Mouse (Mus musculus) erythroblast, embryonic 14.5 days (primary cell): ENCODE measurements around the gene Map1lc3a. TPM values are rescaled to one million over a fixed set of nuclear protein-coding genes. Genes with fewer than 3 reads are reported as not detected.

Experiments used
- H3K27me3 ChIP-seq: 2 replicates; pipeline ENCODE4 v1.6.1; 2012; ENCODE audit warnings: inconsistent platforms; ENCODE audit not compliant: control insufficient read depth
- H3K36me3 ChIP-seq: 2 replicates; pipeline ENCODE4 v1.6.1; 2012; ENCODE audit warnings: mild to moderate bottlenecking, inconsistent platforms; ENCODE audit not compliant: control insufficient read depth
- H3K4me1 ChIP-seq: 2 replicates; pipeline ENCODE4 v1.6.1; 2012; ENCODE audit warnings: inconsistent platforms; ENCODE audit not compliant: control insufficient read depth
- H3K4me3 ChIP-seq: replicated peaks from 2 replicates; pipeline ENCODE3; 2012; ENCODE audit warnings: moderate library complexity, mild to moderate bottlenecking, inconsistent platforms
- H3K9me3 ChIP-seq: 2 replicates; pipeline ENCODE4 v1.6.1; 2012; ENCODE audit warnings: low read length, inconsistent platforms, mixed read lengths; ENCODE audit not compliant: control insufficient read depth
- GATA1 ChIP-seq: IDR thresholded peaks from 2 replicates; pipeline ENCODE4 v1.6.1; 2012; ENCODE audit warnings: low read length, inconsistent platforms, mixed read lengths
- TAL1 ChIP-seq: IDR thresholded peaks from 3 replicates; pipeline ENCODE4 v1.6.1; 2012; ENCODE audit warnings: low read length, inconsistent platforms, mixed read lengths
- polyA plus RNA-seq: library from polyadenylated mRNA; stranded (reverse); fragments of >175 nt; gene quantifications from 2 replicates; pipeline ENCODE4 v1.2.3, GENCODE M21; 2012

Map1lc3a gene
- polyA plus RNA-seq, 1 experiment, result 7.8 TPM

DNA sequence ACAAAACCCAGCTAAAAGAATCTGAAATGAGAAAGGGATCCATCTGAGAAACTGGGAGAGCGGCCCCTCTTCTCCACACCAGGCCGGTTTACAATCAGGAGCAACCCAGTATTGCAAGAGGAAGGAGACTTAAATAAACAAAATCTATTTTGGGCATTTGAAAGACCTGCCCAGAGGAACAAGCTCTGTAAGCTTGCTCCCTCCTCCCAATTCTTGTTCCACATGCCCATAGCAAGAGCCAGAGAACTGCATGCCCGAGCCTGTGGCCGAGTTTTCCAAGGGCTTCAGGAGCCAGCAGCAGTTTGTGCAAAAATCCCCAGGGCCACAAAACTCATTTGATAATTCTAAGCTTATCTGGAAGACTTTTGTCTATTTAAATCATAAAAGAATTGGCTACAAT is 23.5 kb downstream of the Map1lc3a start:
- TF ChIP-seq GATA1 (no peak), TAL1 (no peak)
- no peaks in the 10 kb centered on the region for H3K4me1 ChIP-seq
- no peaks in the 10 kb centered on the region for H3K9me3 ChIP-seq
- H3K27me3 ChIP-seq, result no peaks in the 10 kb centered on the region
- H3K4me3 ChIP-seq, result no peak overlapping the region
- H3K36me3 ChIP-seq, result peaks cover 43% of the 10 kb centered on the region

DNA sequence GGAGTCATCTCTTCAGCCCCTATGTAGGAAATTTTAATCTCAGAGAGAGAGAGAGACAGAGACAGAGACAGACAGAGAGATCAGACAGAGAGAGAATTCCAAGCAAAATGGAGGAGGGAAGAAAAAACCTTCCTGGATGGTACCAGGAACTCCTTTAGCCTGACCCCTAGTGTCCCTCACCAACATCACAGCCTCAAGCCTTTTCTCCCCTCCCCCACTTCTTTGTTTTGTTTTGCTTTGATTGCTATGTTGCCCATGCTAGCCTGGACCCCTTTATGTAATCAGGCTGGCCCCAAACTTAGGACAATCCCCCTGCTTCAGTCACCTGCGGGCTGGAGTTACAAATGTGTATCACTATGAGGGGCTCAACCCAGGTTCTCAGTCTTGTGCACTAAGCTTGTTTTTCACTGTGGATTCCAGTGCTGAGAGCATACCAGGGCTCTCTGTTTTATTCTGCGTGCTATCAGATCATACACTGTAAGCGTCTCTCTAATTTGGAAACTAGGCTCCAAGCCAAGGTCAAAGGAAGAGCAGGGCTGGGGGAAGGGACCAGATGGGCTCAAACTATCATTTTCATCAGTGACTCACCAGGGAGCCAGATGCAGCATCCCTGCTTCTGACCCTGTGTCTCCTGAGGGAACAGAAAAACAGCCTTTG is 33.0 kb downstream of the Map1lc3a start:
- TF ChIP-seq TAL1, result no peak
- TF ChIP-seq GATA1, result no peak
- Histone ChIP-seq H3K36me3 (peaks cover 16% of the 10 kb centered on the region), H3K9me3 (no peaks in the 10 kb centered on the region), H3K4me3 (no peak overlapping the region), H3K4me1 (no peaks in the 10 kb centered on the region), H3K27me3 (no peaks in the 10 kb centered on the region)

DNA sequence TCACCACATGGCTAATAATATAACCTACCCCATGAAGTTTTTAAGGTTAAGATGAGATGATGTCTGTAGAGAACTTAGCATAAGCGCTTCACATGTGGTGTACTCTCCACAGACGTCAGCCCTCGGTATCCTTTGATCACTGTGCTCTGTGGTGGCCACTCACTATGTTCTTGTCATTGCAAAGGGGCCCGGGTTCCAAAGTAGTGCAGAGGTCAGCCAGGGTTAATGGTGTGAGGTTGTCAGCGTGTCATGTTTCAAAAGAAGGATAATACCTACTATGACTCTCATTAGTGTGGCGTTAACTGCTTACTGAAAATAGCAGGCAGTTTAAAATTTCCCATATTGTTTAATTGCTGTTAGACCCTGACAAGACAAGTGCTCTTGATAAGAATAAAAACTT is 37.6 kb downstream of the Map1lc3a start:
- Histone ChIP-seq H3K36me3 (peaks cover 20% of the 10 kb centered on the region), H3K27me3 (no peaks in the 10 kb centered on the region), H3K9me3 (no peaks in the 10 kb centered on the region), H3K4me3 (no peak overlapping the region), H3K4me1 (no peaks in the 10 kb centered on the region)
- no peak for TF ChIP-seq TAL1
- TF ChIP-seq GATA1, result no peak

DNA sequence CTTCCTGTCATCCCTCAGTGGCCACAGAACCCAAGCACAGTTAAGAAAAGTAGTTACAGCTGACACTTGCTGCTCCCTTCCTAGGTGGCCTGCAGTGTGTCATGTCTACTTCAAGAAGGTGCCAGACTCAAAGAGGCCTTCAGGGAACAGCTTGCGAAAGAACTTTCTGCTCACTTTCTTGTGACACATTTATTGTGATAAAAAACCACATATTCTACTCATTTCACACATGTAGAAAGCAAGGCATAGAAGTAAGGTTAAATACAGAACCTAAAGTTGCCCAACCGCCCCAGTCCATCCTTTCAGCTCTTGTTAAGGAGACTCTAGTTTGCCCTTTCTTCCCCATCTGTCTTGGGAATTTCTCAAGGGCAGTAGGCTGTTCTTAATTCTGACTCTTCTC is 42.5 kb downstream of the Map1lc3a start:
- TF ChIP-seq GATA1, result no peak
- TF ChIP-seq TAL1, result no peak
- H3K4me3 ChIP-seq, result no peak overlapping the region
- no peaks in the 10 kb centered on the region for H3K9me3 ChIP-seq
- H3K27me3 ChIP-seq, result no peaks in the 10 kb centered on the region
- no peaks in the 10 kb centered on the region for H3K4me1 ChIP-seq
- H3K36me3 ChIP-seq, result peaks cover 10% of the 10 kb centered on the region

DNA sequence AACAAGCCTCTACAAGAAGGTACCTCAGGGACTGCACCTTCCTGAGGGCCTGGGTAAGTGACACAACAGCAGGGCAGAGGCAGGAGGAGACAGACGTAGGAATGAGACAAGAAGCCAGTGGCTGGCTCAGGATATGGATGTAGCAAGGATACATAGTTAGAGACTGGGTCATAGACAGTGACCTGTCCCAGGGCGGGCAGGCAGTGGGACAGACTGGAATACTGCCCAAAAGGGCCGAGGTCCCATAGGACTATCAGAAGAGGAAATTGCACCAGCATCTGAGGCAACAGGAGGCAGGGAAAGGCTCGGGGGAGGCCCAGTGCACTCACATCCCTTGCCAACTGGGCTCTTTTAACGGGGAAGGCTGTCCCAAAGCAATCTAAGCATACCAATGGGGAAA is 44.5 kb downstream of the Map1lc3a start:
- TF ChIP-seq TAL1 (no peak), GATA1 (no peak)
- no peaks in the 10 kb centered on the region for H3K4me1 ChIP-seq

DNA sequence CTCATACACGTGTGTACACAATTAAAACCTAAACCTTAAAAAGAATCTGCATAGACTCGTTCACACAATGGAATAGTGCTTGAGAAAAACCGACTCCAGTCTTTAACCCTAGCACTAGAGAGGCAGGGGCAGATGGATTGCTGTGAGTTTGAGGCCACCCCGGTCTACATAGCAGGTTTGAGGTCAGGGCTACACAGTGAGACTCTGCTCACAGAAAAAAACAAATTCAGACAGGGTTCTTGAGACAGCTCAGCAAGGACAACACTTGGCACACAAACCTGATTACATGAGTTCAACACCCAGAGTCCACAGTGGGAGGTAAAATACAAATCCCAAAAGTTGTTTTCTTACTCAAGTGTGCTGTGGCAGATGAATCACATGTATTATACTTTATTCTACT is 49.9 kb downstream of the Map1lc3a start:
- Histone ChIP-seq H3K4me3 (no peak overlapping the region), H3K4me1 (no peaks in the 10 kb centered on the region), H3K36me3 (peaks cover 26% of the 10 kb centered on the region), H3K27me3 (no peaks in the 10 kb centered on the region), H3K9me3 (no peaks in the 10 kb centered on the region)
- TF ChIP-seq TAL1 (no peak), GATA1 (no peak)

More for the DNA sequence above, 44.5 kb downstream of the Map1lc3a start:
- Histone ChIP-seq H3K9me3 (no peaks in the 10 kb centered on the region), H3K27me3 (no peaks in the 10 kb centered on the region), H3K36me3 (peaks cover 10% of the 10 kb centered on the region), H3K4me3 (no peak overlapping the region)

Other genes starting within 250 kb of the Map1lc3a start
- gene Ahcy, start 201.8 kb upstream of the Map1lc3a start, polyA plus RNA-seq, result 0.48 and 0.59 TPM in 2 replicates
- 0.06 TPM in 2 replicates for gene Itch, start 142.8 kb upstream of the Map1lc3a start, polyA plus RNA-seq
- gene Dynlrb1, start 39.8 kb upstream of the Map1lc3a start, polyA plus RNA-seq, result 10.3 and 16.7 TPM in 2 replicates
- gene Pigu, start 81.1 kb downstream of the Map1lc3a start, polyA plus RNA-seq, result 0.77 and 1.2 TPM in 2 replicates
- gene Trp53inp2, start 104.8 kb downstream of the Map1lc3a start, polyA plus RNA-seq, result 0.27 and 0.51 TPM in 2 replicates
- 0.63 and 0.81 TPM in 2 replicates for gene Ncoa6, start 197.6 kb downstream of the Map1lc3a start, polyA plus RNA-seq
- gene Acss2, start 241.7 kb downstream of the Map1lc3a start, polyA plus RNA-seq, result 0.78 and 1.0 TPM in 2 replicates
- not detected in 2 replicates for gene Ggt7, start 241.9 kb downstream of the Map1lc3a start, polyA plus RNA-seq